Mouse (Mus musculus): ENCODE data around the gene 4931422A03Rik.
"Not testable (repeated sequence)": the region's sequence is repeated elsewhere in the genome, so short reads cannot be mapped to it uniquely, and the experiment has no call there.

GRCm38 (mm10) chr2:104065526-104065925 is 37.4 kb upstream of the 4931422A03Rik start, which contains the start of gene Gm10912:
- TF ChIP-seq CTCF (IDR thresholded peaks at IDR 0.05; ENCODE audit: control insufficient read depth, insufficient read depth, low read length); POLR2A (IDR thresholded peaks at IDR 0.05; ENCODE audit: borderline replicate concordance, control insufficient read depth, low read depth, low read length): not testable (repeated sequence)

All from bone marrow, adult 2 months (tissue).